Mouse (Mus musculus): ENCODE measurements around the gene Ap3b1. TPM values are rescaled to one million over a fixed set of nuclear protein-coding genes. Genes with fewer than 3 reads are reported as not detected.

Ap3b1 gene
- polyA plus RNA-seq, 1 experiment: 44.0 TPM

- no peak for DNase-seq (ENCODE audit: low read depth, low spot score)
- 79% methylated on average over 7 of the region's 7 CpGs for WGBS
These were observed 13.3 kb downstream of the Ap3b1 start for GRCm38 (mm10) chr13:94372066-94372465.

GRCm38 (mm10) chr13:94374131-94374530 lies 15.4 kb downstream of the Ap3b1 start:
- no peak for DNase-seq (ENCODE audit: low read depth, low spot score)
- 97% methylated on average over 3 of the region's 3 CpGs for WGBS

GRCm38 (mm10) chr13:94375526-94376390 lies 17.0 kb downstream of the Ap3b1 start:
- 78% methylated on average over 7 of the region's 7 CpGs for WGBS

GRCm38 (mm10) chr13:94379006-94379405 lies 20.2 kb downstream of the Ap3b1 start:
- WGBS: 59% methylated on average over 4 of the region's 4 CpGs
- peak; percentile 84 for DNase-seq (ENCODE audit: low read depth, low spot score)

More at GRCm38 (mm10) chr13:94375526-94376390, 17.0 kb downstream of the Ap3b1 start:
- no peak for DNase-seq (ENCODE audit: low read depth, low spot score)

- WGBS: 14% methylated on average over 4 of the region's 4 CpGs
These were observed 22.7 kb downstream of the Ap3b1 start for GRCm38 (mm10) chr13:94381427-94381826.

GRCm38 (mm10) chr13:94381829-94382675 lies 23.3 kb downstream of the Ap3b1 start:
- 20% methylated on average over 8 of the region's 8 CpGs for WGBS
- no peak for DNase-seq (ENCODE audit: low read depth, low spot score)

More at GRCm38 (mm10) chr13:94381427-94381826, 22.7 kb downstream of the Ap3b1 start:
- DNase-seq (ENCODE audit: low read depth, low spot score): no peak

- WGBS: 85% methylated on average over 3 of the region's 3 CpGs
- no peak for DNase-seq (ENCODE audit: low read depth, low spot score)
These were observed 26.3 kb downstream of the Ap3b1 start for GRCm38 (mm10) chr13:94384931-94385570.

GRCm38 (mm10) chr13:94388566-94388965 lies 29.8 kb downstream of the Ap3b1 start:
- 75% methylated on average over 3 of the region's 3 CpGs for WGBS
- DNase-seq (ENCODE audit: low read depth, low spot score): no peak

- DNase-seq (ENCODE audit: low read depth, low spot score): no peak
- WGBS: 76% methylated on average over 2 of the region's 2 CpGs
These were observed 30.8 kb downstream of the Ap3b1 start for GRCm38 (mm10) chr13:94389541-94389940.

- DNase-seq (ENCODE audit: low read depth, low spot score): no peak
- WGBS: 86% methylated on average over 5 of the region's 5 CpGs
These were observed 33.5 kb downstream of the Ap3b1 start for GRCm38 (mm10) chr13:94392282-94392681.

GRCm38 (mm10) chr13:94394486-94394885 lies 35.7 kb downstream of the Ap3b1 start:
- 66% methylated on average over 9 of the region's 9 CpGs for WGBS

GRCm38 (mm10) chr13:94395763-94396162 lies 37.0 kb downstream of the Ap3b1 start:
- 85% methylated on average over 8 of the region's 8 CpGs for WGBS
- no peak for DNase-seq (ENCODE audit: low read depth, low spot score)

More at GRCm38 (mm10) chr13:94394486-94394885, 35.7 kb downstream of the Ap3b1 start:
- no peak for DNase-seq (ENCODE audit: low read depth, low spot score)

- DNase-seq (ENCODE audit: low read depth, low spot score): no peak
- WGBS: 93% methylated on average over 10 of the region's 10 CpGs
These were observed 37.7 kb downstream of the Ap3b1 start for GRCm38 (mm10) chr13:94396392-94396920.

GRCm38 (mm10) chr13:94398568-94399374 lies 40.0 kb downstream of the Ap3b1 start:
- 81% methylated on average over 12 of the region's 12 CpGs for WGBS
- DNase-seq (ENCODE audit: low read depth, low spot score): no peak

- WGBS: 81% methylated on average over 8 of the region's 8 CpGs
- no peak for DNase-seq (ENCODE audit: low read depth, low spot score)
These were observed 41.7 kb downstream of the Ap3b1 start for GRCm38 (mm10) chr13:94400465-94400864.

- WGBS: 91% methylated on average over 5 of the region's 5 CpGs
- DNase-seq (ENCODE audit: low read depth, low spot score): no peak
These were observed 64.8 kb downstream of the Ap3b1 start for GRCm38 (mm10) chr13:94423600-94423999.

- no peak for DNase-seq (ENCODE audit: low read depth, low spot score)
- 76% methylated on average over 2 of the region's 2 CpGs for WGBS
These were observed 70.8 kb downstream of the Ap3b1 start for GRCm38 (mm10) chr13:94429567-94429966.

- DNase-seq (ENCODE audit: low read depth, low spot score): no peak
- WGBS: 47% methylated on average over 5 of the region's 5 CpGs
These were observed 80.6 kb downstream of the Ap3b1 start for GRCm38 (mm10) chr13:94439386-94439785.

- 55% methylated on average over 4 of the region's 4 CpGs for WGBS
- no peak for DNase-seq (ENCODE audit: low read depth, low spot score)
These were observed 82.4 kb downstream of the Ap3b1 start for GRCm38 (mm10) chr13:94441199-94441598.

Data from large intestine, adult 2 months (tissue).